Mouse (Mus musculus): Measurements from ENCODE around the gene Rerg.

DNA sequence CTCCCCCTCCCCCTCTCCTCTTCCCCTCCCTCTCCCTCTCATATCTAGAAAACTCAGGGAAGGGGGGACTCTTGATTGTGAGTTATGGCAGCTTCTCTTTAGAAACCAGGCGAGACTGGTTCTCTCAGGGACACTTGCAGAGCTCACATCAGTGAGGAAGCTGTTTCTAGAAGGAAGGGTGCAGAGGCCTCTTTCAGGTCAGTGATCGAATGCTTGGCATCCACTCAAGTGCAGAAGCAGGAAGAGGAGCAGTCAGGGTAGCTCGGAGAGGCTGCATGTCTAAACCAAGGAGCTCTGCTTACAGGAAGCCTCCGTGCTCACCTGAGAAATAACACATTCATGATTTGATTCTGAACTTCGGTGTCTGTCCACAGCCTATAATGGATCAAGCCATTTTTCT is 159.1 kb downstream of the Rerg start:
- TF ChIP-seq CTCF (IDR thresholded peaks at IDR 0.05; ENCODE audit: borderline replicate concordance, extremely low read depth, insufficient read depth, insufficient read length) (no peak), POLR2A (IDR thresholded peaks at IDR 0.05; ENCODE audit: borderline replicate concordance, extremely low read depth, insufficient read depth, insufficient read length, poor library complexity, severe bottlenecking) (no peak)
